Mouse (Mus musculus) heart, embryonic 14.5 days (tissue): Measurements from ENCODE around the gene Srms. TPM values are rescaled to one million over a fixed set of nuclear protein-coding genes. Genes with fewer than 3 reads are reported as not detected.

ENCODE experiments used
- ATAC-seq: fragments of 200-750 bp; cut with Nextera tagmentation; 2 replicates; pipeline ENCODE4 v1.8.0; 2017; ENCODE audit warnings: low read depth, moderate TSS enrichment; ENCODE audit not compliant: insufficient number of reproducible peaks, insufficient read depth, low FRiP score
- H3K27ac ChIP-seq, 2 experiments: fragments of 200-500 bp in 1 of 2; fragments of 300-500 bp in 1 of 2; sonication (generic) in 1 of 2; replicated peaks in 1 of 2; 2 replicates each; pipeline ENCODE4 v1.5.1; 2012 to 2014; ENCODE audit warnings: low read depth in 2 of 2, low read length in 2 of 2, control low read depth in 1 of 2, mild to moderate bottlenecking in 1 of 2, mixed read lengths in 1 of 2; ENCODE audit not compliant: control insufficient read depth in 1 of 2, insufficient read depth in 1 of 2
- H3K27me3 ChIP-seq: fragments of 300-500 bp; sonication (generic); 2 replicates; pipeline ENCODE4 v1.6.1; 2014; ENCODE audit warnings: mild to moderate bottlenecking, low read length, control low read depth; ENCODE audit not compliant: control insufficient read depth, insufficient read depth
- H3K36me3 ChIP-seq: fragments of 300-500 bp; sonication (generic); 2 replicates; pipeline ENCODE4 v1.6.1; 2014; ENCODE audit warnings: mild to moderate bottlenecking, control low read depth, low read length, mixed read lengths; ENCODE audit not compliant: control insufficient read depth, insufficient read depth
- H3K4me1 ChIP-seq, 2 experiments: fragments of 200-500 bp in 1 of 2; fragments of 300-500 bp in 1 of 2; sonication (generic) in 1 of 2; 2 replicates each; pipeline ENCODE4 v1.6.1; 2012 to 2014; ENCODE audit warnings: low read length in 2 of 2, control low read depth in 1 of 2, mixed read lengths in 1 of 2; ENCODE audit not compliant: control insufficient read depth in 2 of 2, insufficient read depth in 2 of 2
- H3K4me2 ChIP-seq: fragments of 300-500 bp; sonication (generic); 2 replicates; pipeline ENCODE4 v1.6.1; 2014; ENCODE audit warnings: mild to moderate bottlenecking, low read length
- H3K4me3 ChIP-seq, 2 experiments: fragments of 200-500 bp in 1 of 2; fragments of 300-500 bp in 1 of 2; sonication (generic) in 1 of 2; 2 replicates each; pipeline ENCODE4 v1.5.1; 2012 to 2014; ENCODE audit warnings: low read length in 2 of 2, mild to moderate bottlenecking in 2 of 2, control low read depth in 1 of 2, low read depth in 1 of 2, moderate library complexity in 1 of 2; ENCODE audit not compliant: control insufficient read depth in 1 of 2, insufficient read depth in 1 of 2
- H3K9ac ChIP-seq: fragments of 300-500 bp; sonication (generic); 2 replicates; pipeline ENCODE4 v1.6.1; 2014; ENCODE audit warnings: mild to moderate bottlenecking, low read length
- H3K9me3 ChIP-seq: fragments of 300-500 bp; sonication (generic); 2 replicates; pipeline ENCODE4 v1.6.1; 2016; ENCODE audit warnings: low read length, control low read depth; ENCODE audit not compliant: control insufficient read depth
- WGBS: fragments of 180-500 bp; shearing (Covaris S2); extraction: QIAGEN DNeasy Blood & Tissue Kit; methylation state at CpG from one replicate; pipeline ENCODE4 v1.1.7; 2014; 5-methylcytosine and 5-hydroxymethylcytosine counted together
- polyA plus RNA-seq: library from polyadenylated mRNA; unstranded; fragments of >200 nt; fragmentation: Nextera tagmentation; extraction: Ambion mirVana; gene quantifications from 2 replicates; pipeline ENCODE4 v1.2.1, GENCODE M21; 2014

The Srms gene
- polyA plus RNA-seq, 1 experiment from 2014 or later, result 0.09 TPM

DNA sequence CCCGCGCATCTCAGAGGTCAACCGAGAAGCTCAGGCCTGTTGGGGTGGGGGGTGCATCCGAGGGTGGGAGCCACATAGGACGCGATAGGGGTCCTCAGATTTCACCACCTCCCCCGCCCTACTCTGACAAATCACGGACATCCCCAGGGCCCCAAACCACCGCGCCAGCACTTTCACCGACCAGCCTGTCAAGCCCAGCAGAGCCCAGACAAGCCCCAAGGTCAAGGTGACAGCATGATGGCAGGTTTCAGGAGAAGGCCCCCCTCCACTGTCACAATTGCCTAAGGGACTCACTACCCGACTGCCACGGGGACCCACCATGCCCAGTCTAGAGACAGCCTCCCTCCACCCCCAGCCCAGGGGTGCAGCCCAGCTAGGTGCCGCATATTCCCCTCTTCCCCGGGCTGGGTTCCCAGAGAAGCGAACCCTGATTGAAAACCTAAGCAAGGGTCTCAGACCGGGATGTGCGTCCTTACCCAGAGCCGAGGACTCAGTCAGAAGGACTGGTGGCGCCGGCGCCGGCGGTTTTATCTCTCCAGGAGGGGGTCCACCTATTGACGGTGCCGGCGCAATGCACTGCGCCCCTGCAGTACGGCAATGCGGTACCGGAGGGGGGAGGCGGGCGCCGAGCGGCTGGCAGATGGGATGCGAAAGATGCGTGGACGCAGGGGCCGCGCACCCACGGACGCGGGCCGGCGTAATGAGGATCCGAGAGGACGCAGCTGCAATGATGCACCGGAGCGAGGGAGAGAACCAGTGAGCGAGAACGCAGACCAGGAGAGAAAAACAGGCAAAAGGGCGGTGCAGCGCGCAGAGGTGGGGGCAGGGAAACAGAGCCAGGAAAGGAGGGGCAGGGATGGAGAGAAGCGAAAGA, 56.5 kb downstream of the Srms start, which contains the start of gene Eef1a2:
Gene Eef1a2 (minus strand): TSS at position 767 of the 874 bp plus-strand sequence.
- peaks cover 23% of the 10 kb centered on the region for H3K36me3 ChIP-seq
- peak; percentile 31 for ATAC-seq
- peak within 1 kb of the TSS; percentile 68 for H3K4me2 ChIP-seq
- no peaks in the 10 kb centered on the region for H3K9me3 ChIP-seq
- peak within 1 kb of the TSS; percentile 86 for H3K9ac ChIP-seq
- peaks cover 45 to 48% of the 10 kb centered on the region in 2 experiments for H3K4me1 ChIP-seq
- peak within 1 kb of the TSS; percentile 83 to 93 for H3K27ac ChIP-seq
- H3K27me3 ChIP-seq, result peaks cover 13% of the 10 kb centered on the region
- WGBS, result 2% methylated on average over 55 of the region's 55 CpGs
- H3K4me3 ChIP-seq, result peak within 1 kb of the TSS; percentile 58 to 63

DNA sequence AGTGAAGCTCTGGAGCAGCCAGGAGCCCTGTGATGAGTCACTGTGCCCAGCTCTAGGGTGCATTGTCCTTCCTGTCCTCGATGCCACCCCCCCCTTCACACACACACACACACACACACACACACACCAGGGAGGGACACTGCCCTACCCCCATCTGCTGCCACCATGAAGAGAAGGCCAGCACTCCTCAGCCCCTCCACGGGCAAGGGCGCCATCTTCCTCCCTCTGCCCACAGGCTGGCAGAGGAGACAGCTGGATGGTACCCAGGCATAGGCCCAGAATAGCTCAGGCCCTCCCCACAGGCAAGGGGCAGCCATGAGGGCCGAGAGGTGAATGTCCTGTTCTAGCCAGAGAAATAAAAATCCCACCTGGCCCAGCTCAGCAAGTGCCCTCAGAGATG, 57.2 kb downstream of the Srms start:
- Histone ChIP-seq H3K4me2 (peak overlapping the region; percentile 68), H3K4me3 (peak overlapping the region; percentile 58 to 63), H3K4me1 (peaks cover 45 to 48% of the 10 kb centered on the region in 2 experiments), H3K9ac (peak overlapping the region; percentile 86), H3K27me3 (peaks cover 13% of the 10 kb centered on the region), H3K36me3 (peaks cover 30% of the 10 kb centered on the region), H3K9me3 (no peaks in the 10 kb centered on the region), H3K27ac (peak overlapping the region; percentile 83 to 93)
- WGBS, result 39% methylated on average over 4 of the region's 4 CpGs
- ATAC-seq, result 0 out of 2 replicates have a peak, but pooled peaks have one; percentile 8

Other genes starting within 250 kb of the Srms start
- 53.7 and 59.0 TPM in 2 replicates for gene Arfgap1, start 246.0 kb downstream of the Srms start, polyA plus RNA-seq
- 0.12 and 0.36 TPM in 2 replicates for gene Col20a1, start 226.7 kb downstream of the Srms start, polyA plus RNA-seq
- 0.04 and 0.07 TPM in 2 replicates for gene Chrna4, start 169.6 kb downstream of the Srms start, polyA plus RNA-seq
- gene Kcnq2, start 77.9 kb downstream of the Srms start, polyA plus RNA-seq, result 0.11 TPM in 1 of 2 replicates, not detected in the other
- 22.6 and 24.7 TPM in 2 replicates for gene Eef1a2, start 56.2 kb downstream of the Srms start, polyA plus RNA-seq
- 181 and 193 TPM in 2 replicates for gene Ppdpf, start 25.9 kb downstream of the Srms start, polyA plus RNA-seq
- not detected in 2 replicates for gene Ptk6, start 10.4 kb downstream of the Srms start, polyA plus RNA-seq
- gene Fndc11, start 6.8 kb upstream of the Srms start, polyA plus RNA-seq, result not detected in 2 replicates
- gene Helz2, start 28.8 kb upstream of the Srms start, polyA plus RNA-seq, result 1.3 and 1.6 TPM in 2 replicates
- 9.1 and 9.9 TPM in 2 replicates for gene Gmeb2, start 74.8 kb upstream of the Srms start, polyA plus RNA-seq
- 0.24 and 3.6 TPM in 2 replicates for gene Stmn3, start 101.3 kb upstream of the Srms start, polyA plus RNA-seq
- gene Rtel1, start 106.6 kb upstream of the Srms start, polyA plus RNA-seq, result 21.1 and 25.3 TPM in 2 replicates
- 26.3 and 26.5 TPM in 2 replicates for gene Zgpat, start 151.7 kb upstream of the Srms start, polyA plus RNA-seq
- gene Arfrp1, start 152.2 kb upstream of the Srms start, polyA plus RNA-seq, result 42.8 and 46.9 TPM in 2 replicates
- 13.6 and 13.7 TPM in 2 replicates for gene Lime1, start 166.9 kb upstream of the Srms start, polyA plus RNA-seq
- 8.8 and 10.6 TPM in 2 replicates for gene Zbtb46, start 246.2 kb upstream of the Srms start, polyA plus RNA-seq